Mouse (Mus musculus) cortical plate, adult 2 months (tissue): ENCODE data around the gene Ldlrad3.

Source experiments
- CTCF ChIP-seq: fragments of 200-500 bp; IDR thresholded peaks from 2 replicates; pipeline ENCODE4 v1.5.1; 2011; ENCODE audit warnings: mild to moderate bottlenecking, control low read depth, low read length; ENCODE audit not compliant: insufficient read depth; ENCODE audit errors: extremely low read depth
- POLR2A ChIP-seq: fragments of 200-500 bp; IDR thresholded peaks from 2 replicates; pipeline ENCODE4 v1.6.1; 2011; ENCODE audit warnings: mild to moderate bottlenecking, low read length, control low read depth; ENCODE audit not compliant: insufficient read depth; ENCODE audit errors: extremely low read depth

DNA sequence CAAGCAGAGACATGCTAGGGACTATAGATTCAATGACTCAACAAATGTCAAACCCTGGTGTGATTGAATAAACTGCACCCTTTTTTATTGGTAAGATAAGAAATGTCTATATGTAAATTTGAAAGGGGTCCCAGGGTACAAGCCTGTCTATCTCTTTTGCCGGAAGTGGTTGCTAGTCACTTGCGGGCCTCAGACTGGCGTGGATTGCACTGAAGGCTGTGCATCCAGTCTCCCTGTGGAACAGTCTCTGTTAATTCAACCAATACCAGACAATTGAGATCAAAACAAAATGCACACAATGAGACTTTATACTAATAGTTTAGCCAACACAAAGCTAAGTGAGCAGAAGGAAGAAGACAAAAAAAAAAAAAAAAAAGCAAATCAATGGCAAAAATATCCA, 261.0 kb downstream of the Ldlrad3 start:
- TF ChIP-seq POLR2A (no peak), CTCF (no peak)
